Mouse (Mus musculus) stomach, postnatal 0 days (tissue): Measurements from ENCODE around the gene Stx6.

Experiments used
- CTCF ChIP-seq: IDR thresholded peaks from 2 replicates; pipeline ENCODE4 v1.5.1; 2016; ENCODE audit warnings: antibody characterized with exemption, low read depth, mild to moderate bottlenecking, moderate library complexity
- EP300 ChIP-seq: optimal IDR thresholded peaks from 2 replicates; pipeline ENCODE3; 2016; ENCODE audit warnings: antibody characterized with exemption

DNA sequence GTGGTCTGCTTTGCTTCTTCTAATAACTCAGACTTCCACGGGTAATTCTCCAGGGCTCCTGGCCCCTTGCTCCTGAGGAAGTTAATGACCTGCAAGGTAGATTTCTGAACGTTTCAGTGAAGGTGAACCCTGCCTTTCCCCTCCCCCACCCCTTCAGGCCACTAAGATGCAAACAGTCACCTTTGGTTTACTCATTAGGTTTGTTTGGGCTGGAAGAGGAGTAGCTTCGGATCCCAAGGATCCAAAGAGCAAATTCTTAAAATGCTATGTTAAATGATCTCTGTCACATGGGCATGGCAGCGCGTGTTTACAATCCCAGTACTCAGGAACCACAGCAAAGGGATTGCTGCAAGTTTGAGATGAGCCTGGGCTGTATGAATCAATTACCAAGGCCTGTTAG, 88.9 kb downstream of the Stx6 start:
- no peak for TF ChIP-seq CTCF
- TF ChIP-seq EP300, result no peak
